Mouse (Mus musculus) thymus, postnatal 14 days (tissue): Measurements from ENCODE around the gene Fgfr2.
"Not testable (repeated sequence)": the region's sequence is repeated elsewhere in the genome, so short reads cannot be mapped to it uniquely, and the experiment has no call there.

Experiments used
- DNase-seq: peaks from one replicate; pipeline ENCODE4 v3.0.0; 2021

The Fgfr2 gene

DNA sequence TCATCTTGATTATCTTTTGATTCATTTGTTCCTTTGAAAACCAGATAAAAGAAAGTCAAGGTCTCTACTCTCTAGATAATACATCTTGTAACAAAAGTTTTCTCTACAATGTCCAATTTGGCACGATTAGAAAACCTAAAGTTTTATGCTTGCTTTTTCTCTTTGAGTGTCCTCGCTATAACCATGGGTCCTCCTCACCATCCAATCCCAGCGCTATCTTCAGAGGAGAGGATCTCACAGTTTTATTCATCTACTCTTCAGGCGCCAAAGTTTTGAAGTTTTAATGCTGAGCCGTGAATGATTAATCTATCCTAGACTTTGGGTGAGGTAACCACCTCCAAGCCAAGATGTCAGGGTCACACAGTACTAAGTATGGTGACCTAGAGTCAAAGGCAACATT is 2687.4 kb downstream of the Fgfr2 start:
- no peak for DNase-seq

DNA sequence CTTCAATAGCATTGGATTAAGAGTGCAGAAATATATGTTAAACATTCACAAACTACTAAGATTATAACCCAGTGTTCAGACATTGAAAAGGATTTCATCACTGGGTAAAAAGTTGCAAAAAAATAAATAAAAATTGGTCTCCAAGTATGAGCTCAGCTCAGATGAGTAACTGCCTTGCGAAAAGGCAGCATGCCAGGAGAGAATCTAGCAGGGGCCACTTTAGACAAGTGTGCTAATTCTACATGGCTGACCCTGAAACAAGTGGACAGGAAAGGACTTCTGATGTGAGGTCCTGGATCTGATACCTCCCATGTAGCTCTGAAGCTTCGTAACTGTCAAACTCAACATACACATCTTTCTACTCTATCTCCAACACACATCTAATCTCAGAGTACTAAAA is 2691.0 kb downstream of the Fgfr2 start:
- no peak for DNase-seq

DNA sequence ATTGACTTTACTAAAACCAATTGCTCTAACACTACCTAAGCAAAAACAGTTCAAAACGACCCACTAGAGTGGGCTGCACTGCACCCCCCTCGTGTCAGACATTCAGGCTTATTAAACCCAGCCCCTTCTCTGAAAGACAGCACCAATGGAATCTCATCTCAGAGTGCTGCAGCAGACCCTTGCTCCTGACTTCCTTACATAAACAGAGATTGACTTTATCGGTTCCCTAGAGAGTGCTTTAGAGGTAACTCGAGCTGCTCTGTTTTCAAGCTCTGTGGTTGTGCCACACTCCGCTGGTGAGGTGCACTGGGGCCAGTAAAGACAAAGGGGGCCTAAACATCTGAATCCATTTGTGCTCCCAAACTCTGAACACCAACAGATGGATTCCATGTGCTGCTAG is 2696.6 kb downstream of the Fgfr2 start:
- no peak for DNase-seq

DNA sequence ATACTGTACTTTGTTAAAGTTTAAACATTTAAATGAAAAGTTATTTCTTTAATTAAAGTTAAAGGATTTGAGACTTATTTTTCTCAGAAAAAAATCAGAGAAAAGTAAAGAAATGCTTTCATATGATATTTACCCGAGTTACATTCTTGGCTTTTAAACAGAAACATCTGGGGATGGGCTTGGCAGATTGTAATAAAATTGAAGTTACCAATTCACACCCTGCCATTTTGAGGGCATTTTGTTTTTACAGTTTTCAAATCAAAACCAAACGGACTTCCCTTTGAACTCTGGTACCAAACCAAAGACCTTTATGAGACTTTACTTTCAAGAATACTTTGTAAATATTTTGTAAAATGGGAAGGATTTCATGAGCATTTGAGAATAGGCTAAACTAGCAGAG is 2697.2 kb downstream of the Fgfr2 start:
- DNase-seq = no peak

DNA sequence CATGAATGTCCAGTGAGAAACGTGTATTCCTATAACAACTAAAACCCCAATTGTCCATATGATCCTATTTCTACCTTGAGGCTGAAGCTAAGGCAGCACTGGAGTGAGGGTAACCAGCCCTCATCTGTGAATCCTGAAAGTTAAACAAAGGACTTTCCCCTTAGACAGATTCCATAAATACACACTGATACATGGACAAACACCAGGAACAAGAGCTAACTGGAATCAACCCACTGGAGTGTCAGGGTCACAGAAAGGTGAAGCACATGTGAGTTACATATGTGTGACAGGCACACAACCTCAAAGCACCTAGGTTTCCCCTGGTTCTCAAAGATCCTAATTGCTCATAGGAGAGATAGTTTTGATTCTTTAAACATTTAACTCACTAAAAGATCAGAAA is 2703.2 kb downstream of the Fgfr2 start:
- no peak for DNase-seq

DNA sequence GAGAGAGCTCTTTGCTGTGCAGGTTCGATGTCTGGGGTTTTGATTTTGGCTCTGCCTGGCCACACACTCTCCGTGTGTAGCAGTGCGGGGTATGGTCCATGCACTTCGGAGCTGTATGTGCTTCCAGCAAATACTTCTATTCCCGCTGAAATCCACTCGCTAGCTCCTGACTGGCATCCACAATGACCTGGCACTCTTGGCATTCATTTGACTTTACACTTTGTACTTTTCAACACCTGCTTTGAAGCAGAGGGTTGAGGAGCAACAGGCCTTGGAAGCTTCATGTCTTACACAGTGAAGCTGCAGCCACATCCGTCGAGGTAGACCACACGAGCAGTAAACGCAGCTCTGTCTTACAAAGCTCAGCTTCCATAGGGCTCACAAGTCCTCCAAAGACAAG is 2715.5 kb downstream of the Fgfr2 start:
- DNase-seq = no peak

DNA sequence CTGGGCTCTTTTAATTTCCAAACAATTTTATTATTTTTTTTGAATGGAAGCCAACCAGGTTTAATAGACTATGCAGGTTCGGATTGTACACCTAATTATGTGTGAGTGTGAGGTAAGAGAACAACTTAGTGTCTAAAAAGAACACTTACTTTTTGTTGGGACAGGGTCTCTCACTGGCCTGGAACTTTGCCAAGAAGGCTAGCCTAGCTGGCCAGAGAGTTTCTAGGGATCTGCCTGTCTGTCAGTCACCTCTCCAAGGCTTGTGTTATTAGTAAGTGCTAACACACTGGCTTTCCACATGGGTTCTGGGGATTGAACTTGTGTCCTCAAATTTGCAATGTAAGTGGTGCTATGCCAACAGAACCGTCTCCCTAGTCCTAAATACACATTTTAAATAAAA is 2719.8 kb downstream of the Fgfr2 start:
- no peak for DNase-seq

DNA sequence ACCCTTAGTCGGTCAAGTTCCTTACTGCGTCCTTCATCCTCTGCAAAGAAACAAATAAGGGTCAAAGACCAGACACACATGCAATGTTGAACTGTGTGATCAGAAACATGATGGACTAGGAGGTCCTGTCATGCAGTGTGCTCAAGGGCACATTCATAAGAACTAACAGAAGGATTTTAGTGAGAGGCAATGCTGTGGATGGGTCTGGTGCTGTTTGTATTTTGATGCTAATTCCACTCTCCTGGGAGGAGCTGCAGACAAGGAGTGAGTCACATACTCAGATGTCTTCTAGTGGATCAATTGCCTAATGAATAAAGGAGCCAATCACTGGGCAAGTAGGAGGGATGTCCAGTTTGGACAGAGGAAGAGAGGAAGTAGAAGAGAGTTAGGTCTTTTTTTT is 2728.5 kb downstream of the Fgfr2 start:
- DNase-seq = no peak

DNA sequence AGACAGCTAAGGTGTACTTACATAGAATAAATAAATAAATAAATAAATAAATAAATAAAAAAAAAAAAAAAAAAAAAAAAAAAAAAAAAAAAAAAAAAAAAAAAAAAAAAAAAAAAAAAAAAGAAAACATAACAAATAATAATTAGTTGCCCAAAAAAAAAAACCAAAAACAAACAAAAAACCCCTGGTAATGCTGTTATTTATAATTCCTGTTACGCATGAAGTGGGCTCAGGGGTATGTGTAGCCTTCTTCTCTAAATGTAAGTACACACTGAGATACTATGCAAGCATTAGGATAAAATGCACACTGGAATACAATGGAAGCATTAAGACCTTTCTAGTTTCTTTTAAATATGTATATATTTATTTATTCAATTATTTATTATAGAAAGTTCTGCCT is 2733.1 kb downstream of the Fgfr2 start:
- DNase-seq = not testable (repeated sequence)

DNA sequence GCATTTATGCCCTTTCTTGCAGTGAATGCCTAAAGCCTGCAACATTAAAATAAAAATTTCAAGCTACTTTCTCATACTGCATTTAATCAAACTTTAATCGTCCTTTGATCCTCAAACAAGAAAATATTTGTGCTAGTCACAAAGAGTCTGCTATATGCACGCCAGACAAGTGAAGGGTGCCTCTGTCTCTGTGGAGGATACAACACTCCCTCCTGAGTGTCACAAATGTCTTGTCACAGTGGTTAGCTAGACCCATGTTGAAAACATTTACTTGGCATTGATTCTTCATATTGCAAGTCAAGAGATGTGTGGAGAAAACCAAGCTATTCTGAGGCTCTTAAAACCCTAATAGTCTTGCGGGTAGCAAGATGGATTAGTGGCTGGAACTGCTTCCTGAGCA is 2736.8 kb downstream of the Fgfr2 start:
- no peak for DNase-seq

DNA sequence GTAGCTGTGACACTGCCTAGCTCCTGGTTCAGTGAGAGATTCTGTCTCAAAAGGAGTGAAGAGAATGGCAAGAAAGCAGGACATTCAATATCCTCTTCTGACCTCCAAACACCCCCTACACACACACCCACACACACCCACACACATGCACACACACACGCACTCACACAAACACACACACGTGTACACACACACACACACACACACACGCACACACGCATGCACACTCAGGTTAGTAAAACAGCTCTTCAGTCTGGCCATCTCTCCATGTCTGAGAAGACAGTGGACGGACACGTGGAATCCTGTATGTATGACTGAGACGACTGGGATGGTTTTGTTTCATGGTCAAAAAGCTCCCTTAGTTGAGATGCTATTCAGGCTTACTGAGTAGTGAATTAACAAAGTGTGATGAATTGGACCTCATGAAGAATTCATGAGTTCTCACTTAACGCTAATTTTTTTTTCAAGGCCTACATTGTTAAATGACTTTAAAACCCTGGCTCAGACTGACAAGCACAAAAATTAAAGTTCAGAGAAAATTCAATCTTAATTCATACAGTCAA is 2737.3 kb downstream of the Fgfr2 start:
- no peak for DNase-seq

DNA sequence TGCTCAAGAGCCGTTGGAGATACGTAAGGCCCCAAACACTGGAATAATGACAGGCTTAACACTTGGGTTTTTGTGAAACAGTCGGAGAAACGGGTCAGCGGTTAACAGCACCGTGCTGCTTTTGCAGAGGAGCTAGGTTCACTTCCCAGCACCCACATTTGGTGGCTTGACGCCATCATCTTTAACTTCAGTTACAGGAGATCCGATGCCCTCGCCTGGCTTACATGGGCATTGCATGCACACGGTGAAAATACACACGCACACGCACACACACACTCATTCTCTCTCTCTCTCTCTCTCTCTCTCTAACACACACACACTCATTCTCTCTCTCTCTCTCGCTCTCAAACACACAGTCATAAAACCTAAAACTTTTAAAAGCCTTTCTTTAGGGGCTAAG is 2741.0 kb downstream of the Fgfr2 start:
- no peak for DNase-seq

DNA sequence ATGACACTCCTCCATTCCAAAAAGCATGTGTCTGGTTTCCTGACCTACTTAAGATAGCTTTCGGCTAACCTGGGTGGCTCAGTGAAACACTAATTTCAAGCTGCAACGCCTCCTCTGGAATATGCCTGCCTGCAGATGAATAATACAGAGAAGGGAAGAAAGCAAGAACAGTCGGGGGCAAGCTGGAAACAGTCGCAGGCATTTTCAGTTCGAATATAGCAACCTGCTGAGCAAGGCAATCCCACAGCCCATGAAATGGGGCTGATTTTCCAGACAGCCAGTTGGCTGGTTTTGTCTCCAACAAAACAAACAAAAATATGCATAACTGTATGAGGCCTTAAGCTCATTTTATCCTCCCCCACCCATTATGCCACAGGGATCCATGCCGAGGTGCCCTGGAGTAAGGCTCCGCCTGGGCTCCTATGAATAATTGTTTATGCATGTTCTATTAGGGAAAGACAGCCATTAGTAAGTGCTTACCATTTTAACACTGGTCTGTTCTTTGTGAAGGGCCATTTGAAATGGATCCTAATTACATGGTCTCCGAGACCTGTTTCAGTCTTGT is 2741.7 kb downstream of the Fgfr2 start:
- no peak for DNase-seq

DNA sequence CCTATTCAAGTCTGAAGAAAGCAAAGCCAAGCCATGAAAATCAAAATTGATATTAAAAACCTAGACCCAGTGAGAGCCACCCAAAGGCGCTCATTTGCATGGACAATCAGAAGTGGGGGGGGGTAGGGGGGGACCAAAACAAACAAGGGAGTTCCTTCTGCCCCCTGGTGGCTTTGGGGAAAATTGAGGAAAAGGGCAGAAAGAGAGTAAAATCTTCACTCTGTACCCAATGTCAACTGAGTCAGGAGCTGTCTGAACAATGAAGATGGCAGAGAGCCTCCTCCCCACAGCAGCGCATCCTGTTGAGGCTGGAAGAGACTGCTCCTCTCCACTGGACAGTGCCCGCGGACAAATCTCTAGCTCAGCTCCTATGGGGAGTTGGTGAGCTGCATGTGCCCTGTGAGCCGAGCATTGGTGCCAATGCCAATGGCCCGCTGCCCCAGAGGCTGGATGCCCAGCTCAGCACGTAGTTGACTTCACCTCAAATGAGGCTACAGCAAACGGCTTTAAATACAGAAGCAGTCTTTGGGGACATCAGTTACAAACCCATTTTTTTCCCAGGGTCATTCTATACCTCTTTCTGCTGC is 2742.3 kb downstream of the Fgfr2 start:
- DNase-seq = no peak

DNA sequence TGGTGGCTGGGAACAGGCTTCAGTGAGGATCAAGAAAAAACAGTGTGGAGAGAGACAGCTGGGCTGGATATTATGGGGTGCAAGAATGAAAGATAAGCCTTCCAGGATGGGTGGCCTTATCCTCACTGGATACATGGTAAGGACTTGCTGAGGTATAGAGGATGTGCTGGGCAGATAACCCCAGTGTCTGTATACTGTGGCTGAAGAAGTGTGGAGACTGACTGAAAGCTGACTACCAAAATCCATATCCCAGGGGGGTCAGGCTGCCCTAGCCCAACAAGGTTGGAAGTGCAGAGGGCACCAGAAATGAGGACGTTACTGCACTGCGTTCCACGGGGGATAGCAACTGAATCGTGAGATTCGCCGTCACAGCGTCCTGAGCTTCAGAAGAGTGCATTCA is 2742.8 kb downstream of the Fgfr2 start:
- no peak for DNase-seq

DNA sequence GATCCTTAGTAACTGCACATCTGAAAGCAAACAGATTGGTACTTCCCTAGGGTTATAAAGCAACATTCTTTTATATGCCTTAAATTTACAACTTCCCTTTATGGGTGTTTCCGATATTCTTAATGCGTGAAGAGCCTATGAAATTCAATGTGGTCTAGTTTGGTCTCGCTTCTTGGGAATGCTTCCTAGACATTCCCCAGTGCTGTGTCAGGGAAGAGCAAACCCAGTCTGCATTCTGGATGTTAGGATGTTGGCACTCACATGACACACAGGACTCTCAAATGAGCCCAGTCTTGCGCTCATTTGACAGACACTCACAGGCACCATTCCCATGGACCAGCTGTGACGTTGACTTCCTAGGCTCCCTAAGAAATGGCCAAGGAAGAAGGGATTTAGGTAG is 2743.3 kb downstream of the Fgfr2 start:
- no peak for DNase-seq

DNA sequence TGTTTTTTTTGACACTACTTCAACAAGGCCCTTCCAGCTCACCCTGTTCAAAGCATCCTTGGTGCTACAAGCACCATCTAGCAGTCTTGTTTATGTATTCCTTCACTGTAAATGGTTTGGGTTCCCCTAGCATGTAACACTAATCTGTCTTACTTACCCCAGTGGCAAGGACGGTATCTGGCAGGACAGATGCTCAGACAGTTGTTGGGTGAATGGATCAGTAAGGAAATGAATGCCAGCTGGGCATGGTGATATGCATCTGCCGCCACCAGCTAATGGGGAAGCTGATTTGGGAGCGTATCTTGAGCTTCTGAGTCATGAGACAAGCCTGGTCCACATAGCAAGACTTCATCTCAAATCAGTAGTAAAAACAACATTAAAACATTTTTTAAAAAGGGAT is 2744.8 kb downstream of the Fgfr2 start:
- DNase-seq = no peak

DNA sequence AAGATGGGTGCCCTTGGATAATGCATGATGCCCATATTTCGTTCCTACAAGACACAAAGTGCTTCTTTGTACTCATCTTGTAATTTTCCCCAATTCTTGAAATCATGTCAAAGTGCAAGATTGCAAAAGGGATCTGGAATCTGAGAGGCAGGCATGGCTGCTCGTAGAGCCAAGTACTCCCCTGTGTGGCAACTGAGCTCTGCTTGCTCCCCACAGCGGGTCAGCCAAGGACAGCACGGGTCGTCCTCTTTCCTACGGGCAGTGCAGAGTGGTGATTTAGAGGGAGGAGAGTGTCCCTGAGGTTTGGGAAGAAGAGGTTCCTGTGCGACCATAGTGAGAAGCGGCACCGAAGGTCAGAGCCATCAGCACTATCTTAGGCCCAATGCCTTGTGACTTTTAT is 2748.8 kb downstream of the Fgfr2 start:
- no peak for DNase-seq

DNA sequence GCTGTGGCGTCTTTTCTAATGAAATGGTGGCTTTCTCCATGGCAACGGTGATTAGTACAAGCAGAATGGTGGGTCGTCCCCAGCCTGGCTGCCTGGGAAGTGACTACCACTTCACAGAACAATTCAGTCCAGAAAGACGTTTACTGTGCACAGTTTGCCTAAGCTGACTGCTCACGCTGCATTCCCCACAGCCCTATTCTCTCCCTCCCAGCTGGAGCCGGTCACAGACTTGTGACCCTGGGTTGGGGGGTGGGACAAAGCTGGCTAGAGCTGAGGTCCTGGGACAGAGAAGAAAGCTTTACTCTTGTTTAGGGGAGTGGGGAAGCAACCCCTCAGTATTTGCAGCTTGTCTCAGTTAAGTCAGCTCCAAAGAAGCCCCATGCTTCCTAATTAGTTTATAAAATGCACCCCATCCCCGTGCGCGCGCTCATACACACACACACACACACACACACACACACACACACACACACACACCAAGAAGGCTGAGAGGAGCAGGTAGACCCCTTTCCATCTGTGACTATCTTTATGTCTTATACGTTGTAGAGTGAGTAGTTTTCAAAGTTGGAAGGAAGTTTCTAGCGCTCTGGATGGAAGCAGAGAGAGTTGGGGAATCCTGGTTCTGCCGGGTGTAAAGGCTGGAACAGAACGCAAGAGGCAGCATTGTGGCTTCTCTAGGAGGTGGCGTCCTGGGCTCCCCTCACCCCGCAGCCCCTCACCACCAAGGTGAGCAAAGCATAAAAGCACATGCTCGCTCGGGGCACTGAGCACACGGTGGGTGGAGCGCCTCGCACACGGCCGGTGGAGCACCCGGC is 2754.1 kb downstream of the Fgfr2 start:
- DNase-seq = no peak

DNA sequence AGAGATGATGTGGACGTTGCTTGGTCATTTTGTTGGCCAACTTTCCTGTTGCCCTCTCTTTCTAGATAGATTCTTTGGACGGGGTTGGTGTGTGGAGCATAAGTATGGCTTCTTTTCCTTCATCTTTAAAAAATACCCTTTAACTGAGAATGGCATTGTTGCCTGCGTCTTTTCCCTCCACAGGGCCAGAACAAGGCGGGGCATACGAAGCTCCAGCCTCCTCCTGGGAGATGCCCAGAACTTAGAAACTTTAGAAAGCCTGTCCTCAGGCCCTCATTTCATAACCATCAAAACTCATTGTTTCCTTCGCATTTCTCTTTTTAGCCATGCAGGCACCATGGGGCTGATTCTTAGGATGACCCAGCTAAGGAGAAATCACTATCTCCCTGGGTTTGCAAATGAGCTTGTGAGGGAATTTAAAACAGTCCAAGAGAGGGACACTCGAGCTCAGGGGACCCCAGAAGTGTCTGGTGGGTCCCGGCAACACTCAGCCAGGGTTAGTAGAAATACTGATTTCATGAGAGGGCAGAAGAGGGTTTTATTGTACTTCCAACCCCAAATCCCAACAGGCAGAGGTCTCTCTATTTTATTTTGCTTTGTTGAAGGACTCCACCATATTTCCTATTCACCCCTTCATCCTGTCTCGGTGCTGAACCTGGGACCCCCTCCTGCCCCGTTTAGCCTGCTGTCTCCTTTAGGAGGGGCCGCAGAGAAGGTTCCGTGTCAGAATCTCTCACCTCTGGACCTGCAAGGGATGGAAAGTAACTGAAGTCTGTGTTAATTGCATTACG is 2754.9 kb downstream of the Fgfr2 start:
- no peak for DNase-seq

DNA sequence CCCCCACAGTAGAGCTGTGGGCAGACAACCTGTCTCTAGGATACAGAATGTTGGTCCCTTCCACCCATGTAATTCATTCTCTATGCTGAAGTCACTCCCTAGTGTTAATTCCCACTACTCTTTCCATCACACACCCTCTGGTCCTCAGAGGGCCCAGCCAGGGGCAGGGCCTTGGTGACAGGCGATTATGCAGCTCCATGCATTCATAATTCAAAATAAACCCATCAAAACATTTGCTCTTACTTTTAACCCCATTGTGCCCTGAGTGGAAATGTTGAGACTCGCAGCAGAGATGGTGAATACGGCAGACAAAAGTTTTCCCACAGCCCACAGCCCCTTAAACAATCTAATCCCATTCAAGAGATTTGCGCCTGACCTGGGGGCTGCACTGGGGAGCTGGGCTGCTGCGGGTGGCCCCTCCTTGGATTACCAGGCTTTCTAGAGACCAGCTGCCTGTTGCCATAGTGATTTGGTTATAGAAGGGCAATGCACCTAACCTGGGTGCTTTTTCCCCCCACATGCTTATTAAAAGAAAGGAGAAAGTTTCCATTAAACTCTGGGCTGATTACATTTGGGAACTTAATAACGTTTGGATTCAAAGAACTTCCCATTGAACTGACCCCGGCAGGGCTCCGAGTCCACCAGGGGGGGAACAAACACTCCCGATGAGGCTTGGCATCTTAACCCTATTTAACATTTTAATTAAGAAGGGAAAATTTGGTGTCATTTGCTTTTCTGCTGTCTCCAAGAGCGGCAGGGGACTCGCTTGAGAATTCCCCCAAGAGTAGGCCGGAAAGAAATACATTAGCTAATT is 2755.7 kb downstream of the Fgfr2 start:
- no peak for DNase-seq

DNA sequence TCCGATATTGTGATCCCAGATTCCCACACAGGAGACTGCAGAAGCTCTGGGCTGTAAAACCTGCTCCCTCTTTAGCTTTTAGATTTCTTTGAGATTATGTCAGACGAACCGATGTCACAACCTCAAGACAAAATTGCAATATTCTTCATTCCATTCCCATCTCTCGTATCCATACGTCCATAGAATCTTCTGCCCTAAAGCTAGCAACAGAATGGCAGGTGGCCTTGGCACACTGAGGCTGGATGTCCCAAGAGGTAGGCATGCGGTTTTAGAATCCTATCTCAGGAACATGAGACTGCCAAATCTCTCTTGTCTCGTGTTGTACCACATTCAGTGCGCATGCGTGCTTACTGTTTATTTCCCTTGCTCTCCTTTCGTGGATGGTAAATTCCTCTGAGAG is 2757.4 kb downstream of the Fgfr2 start:
- no peak for DNase-seq
